Mouse (Mus musculus): ENCODE measurements around the gene Ext2. TPM values are rescaled to one million over a fixed set of nuclear protein-coding genes. Genes with fewer than 3 reads are reported as not detected.

The Ext2 gene
- total RNA-seq, 4 experiments from 2014 or later, result 38.7 to 43.0 (median 42.0) TPM

GRCm38 (mm10) chr2:93741700-93742099 is 80.7 kb downstream of the Ext2 start:
- no peak for DNase-seq (ENCODE audit: low spot score in 2 of 2)

DNA sequence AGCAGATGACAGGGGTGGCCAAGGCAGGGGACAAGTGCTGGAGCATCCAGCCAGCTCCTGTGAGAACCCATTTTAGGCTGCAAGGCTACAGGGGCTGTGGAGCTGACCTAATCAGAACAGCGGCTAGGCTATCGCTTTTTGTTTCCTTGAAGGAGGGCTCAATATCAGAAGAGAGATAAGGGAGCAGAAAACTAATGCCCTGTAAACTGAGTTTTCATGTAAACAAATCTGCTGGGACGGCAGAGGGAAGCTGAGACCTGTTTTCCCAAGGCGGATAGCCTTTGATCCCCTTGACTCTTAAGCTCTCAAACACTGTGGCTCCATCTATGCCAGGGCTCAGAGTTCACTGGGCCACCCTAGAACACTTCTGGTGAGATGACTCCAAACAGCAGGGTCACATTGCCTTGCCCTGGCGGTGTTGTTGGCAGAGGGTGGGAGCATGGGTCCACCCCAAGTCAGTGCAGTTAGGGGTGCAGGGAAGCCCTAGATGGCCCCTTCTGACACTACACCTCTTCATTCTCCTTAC is 83.3 kb downstream of the Ext2 start:
- DNase-seq (ENCODE audit: low spot score in 2 of 2), result no peak

DNA sequence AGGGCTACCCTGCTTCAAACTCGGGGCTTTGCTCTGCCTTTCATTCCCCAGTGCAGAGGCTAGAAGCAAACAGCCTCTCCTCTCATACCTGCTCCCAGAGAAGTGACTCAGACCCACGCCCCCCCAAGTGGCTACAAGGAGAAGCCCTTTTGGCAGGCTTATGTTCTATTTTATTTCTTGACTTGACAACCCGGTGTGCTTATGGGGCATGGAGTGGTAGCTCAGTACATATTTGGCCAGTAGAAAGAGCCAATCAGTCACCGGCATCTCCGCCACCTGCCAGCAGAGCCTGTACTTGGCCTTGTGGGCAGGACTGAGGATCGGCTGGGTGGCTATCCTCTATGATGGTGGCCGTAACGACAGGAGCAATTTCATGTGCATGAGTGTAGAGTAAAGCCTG is 85.2 kb downstream of the Ext2 start:
- DNase-seq (ENCODE audit: low spot score in 2 of 2), result no peak

DNA sequence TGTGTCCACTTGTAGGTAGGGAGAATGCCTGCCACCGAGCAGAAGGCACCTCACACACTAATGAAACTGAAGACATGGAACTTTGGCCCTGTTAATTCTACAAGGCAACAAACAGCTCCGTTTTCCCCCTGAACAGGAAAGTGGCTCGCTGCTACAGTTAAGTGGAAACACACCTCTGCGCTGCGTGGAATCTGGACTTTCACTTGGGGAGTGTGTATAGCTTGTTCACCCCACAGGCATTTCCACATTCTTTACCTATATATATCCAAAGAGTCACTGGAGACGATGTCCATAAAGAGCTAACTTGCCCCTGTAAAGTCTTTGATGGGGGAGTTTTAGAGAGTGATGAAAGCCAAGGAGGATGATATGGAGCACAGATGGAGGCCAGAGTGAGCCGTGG is 89.7 kb downstream of the Ext2 start:
- DNase-seq (ENCODE audit: low spot score in 2 of 2), result no peak

DNA sequence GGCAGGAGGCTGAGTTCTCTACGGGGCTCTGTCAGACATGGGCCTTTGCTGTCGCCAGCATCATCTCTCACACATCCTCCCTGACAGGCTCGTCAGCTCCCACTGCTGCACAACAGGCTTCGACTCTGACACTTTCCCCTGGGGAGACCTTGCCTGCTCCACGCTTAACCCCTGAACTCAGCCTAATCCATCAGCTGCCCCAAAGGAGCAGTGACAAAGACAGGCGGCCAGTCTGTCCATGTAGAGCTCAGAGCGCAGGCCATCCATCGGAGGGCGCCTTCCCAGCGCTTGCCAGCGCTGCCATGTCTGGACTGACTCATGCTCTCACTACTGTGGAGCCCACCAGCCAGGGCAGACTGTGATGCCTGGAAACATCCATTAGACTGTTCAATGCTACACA is 92.8 kb downstream of the Ext2 start:
- no peak for DNase-seq (ENCODE audit: low spot score in 2 of 2)

- DNase-seq (ENCODE audit: low spot score in 2 of 2), result no peak
These were observed 99.1 kb downstream of the Ext2 start for GRCm38 (mm10) chr2:93723138-93723744.

- no peak for DNase-seq (ENCODE audit: low spot score in 2 of 2)
These were observed 101.4 kb downstream of the Ext2 start for GRCm38 (mm10) chr2:93720956-93721355.

GRCm38 (mm10) chr2:93719792-93720675 is 102.3 kb downstream of the Ext2 start:
- peak in 1 of 2 experiments; percentile 25 for DNase-seq (ENCODE audit: low spot score in 2 of 2)

GRCm38 (mm10) chr2:93713267-93713666 is 109.1 kb downstream of the Ext2 start:
- no peak for DNase-seq (ENCODE audit: low spot score in 2 of 2)

DNA sequence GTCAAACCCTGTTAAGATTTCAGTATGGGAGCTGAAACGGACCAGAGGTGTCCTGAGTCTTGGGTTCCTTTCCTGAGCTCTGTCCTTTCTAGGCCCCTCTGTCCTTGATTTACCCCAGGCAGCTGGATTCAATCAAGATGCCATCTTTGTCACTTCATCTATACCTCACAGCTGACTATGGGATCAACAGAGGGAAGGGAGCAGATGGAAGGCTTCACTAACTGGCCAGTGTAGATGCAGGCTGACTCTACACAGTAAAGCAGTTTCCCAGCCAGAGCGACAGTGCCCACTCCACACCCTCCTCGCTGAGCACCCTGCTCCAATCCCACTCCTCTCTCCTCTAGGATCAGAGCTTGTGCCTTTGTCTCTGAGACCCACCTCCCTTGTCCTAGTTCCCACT is 110.9 kb downstream of the Ext2 start:
- DNase-seq (ENCODE audit: low spot score in 2 of 2), result no peak

- peak; percentile 48 to 58 for DNase-seq (ENCODE audit: low spot score in 2 of 2)
These were observed 112.7 kb downstream of the Ext2 start for GRCm38 (mm10) chr2:93709696-93710095.

DNA sequence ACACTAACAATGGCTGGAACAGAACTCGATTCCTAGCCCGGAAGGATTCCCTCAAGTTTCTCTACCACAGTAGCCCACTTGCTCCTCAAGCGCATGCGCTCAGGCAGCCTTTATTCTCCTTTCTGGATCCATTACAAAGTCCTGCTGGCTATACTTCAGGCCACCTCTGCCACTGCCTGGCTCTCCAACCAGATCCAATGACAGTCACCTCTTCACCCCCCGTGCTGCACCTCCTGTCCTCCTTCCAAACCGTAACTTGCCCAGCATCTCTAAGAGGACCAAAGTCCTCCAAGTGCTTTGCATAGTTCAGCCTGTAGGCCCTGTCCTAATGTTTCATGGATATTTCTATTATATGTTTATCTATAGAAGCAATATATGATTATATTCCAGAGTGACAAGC is 113.1 kb downstream of the Ext2 start:
- peak in 1 of 2 experiments; percentile 38 for DNase-seq (ENCODE audit: low spot score in 2 of 2)

DNA sequence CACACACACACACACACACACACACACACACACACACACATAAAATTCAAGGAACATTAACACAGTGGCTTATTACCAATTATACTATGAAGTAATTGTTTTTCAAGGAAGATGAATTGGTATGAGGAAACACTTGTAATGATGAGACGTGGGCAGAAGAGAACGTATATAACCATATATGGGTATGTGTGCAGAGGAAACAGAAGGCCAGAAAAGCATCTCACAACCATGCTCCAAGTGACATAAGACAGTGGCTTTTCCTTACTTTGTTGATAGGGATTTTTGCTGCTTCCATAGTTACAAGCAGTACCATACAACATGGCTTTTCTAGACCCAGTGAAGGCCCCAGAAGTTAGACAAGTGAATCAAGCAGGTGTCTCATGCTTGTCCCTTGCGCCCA is 115.5 kb downstream of the Ext2 start:
- no peak for DNase-seq (ENCODE audit: low spot score in 2 of 2)

- no peak for DNase-seq (ENCODE audit: low spot score in 2 of 2)
These were observed 116.0 kb downstream of the Ext2 start for GRCm38 (mm10) chr2:93706407-93706806.

- no peak for DNase-seq (ENCODE audit: low spot score in 2 of 2)
These were observed 118.2 kb downstream of the Ext2 start for GRCm38 (mm10) chr2:93704195-93704594.

DNA sequence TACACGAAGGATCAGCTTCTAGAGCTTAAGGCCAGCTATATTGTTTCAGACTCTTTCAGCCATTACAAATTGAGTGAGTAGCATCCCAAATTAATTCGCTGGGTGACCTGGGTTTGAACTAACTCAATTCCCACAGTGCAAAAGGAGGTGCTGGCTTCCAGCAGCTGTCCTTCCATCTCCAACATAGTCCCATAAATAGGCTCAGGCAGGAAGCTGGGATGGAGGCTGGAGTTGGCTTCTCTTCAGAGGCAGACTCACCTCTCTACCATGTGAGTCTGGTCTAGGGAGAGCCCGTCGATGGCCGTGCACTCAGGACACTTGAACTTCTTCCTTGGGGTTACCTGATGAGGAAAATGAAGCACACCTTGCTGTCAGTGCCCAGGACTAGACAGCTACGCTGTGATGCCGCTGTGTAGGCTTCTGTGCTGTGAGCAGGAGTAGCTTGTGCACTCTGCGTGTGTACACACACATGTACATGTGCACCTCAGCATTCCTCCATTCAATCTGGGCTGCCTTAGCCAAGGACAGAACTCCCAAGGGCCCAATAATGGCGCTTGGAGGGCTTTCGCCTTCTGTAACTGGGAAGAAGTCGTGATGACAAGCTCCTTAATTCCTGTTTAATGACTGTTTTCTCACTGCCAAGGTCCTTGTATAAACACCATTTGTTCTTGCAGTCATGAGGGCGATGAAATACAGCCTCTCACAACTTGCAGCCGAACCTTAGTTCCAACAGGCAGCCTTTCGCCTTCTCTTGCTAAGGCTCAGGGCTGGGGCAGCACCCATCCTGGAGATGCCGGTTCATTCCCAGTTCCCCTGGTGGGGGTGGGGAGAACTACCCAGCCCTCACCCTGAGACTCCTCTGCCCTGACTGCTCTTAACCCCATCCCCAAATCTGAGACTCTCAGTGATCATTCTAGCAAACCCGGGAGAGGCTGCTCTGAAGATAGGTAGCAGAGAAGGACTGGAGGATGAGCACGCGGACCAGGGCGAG is 119.1 kb downstream of the Ext2 start:
- DNase-seq (ENCODE audit: low spot score in 2 of 2), result no peak

- peak in 1 of 2 experiments; percentile 20 for DNase-seq (ENCODE audit: low spot score in 2 of 2)
These were observed 123.0 kb downstream of the Ext2 start for GRCm38 (mm10) chr2:93699346-93699745.

DNA sequence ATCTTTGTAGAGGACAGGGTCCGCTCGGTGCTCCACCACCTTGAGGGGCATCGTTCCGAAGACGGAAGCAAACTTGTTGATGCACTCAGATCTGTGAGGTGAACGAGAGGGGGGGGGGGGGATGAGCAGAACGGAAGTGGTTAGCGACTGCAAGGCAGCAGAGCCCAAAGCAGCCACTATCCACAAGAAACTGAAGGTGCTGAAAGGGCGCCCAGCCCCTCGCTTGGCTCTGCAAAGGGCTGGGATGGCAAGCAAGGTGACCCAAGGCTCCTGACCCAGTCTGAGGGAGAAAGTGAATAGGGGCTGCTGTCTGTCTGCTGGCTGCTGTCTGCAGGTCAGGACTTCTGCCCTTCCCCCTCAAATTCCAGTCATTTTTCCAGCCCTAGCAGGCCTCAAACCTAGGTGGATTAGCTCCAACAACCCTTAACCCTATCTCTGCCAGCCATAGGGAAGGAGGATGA is 126.2 kb downstream of the Ext2 start:
- DNase-seq (ENCODE audit: low spot score in 2 of 2), result no peak

- DNase-seq (ENCODE audit: low spot score in 2 of 2), result no peak
These were observed 129.3 kb downstream of the Ext2 start for GRCm38 (mm10) chr2:93693101-93693500.

- DNase-seq (ENCODE audit: low spot score in 2 of 2), result no peak
These were observed 132.1 kb downstream of the Ext2 start for GRCm38 (mm10) chr2:93690064-93690930.

All from gastrocnemius, adult 8-10 months (tissue).